Mouse (Mus musculus) spleen, postnatal 4 days (tissue): ENCODE data around the gene BC052040.

Experiments used
- DNase-seq, 2 experiments: peaks; one replicate each; pipeline ENCODE4 v3.0.0; 2022; ENCODE audit warnings: low spot score in 2 of 2

Gene BC052040

DNA sequence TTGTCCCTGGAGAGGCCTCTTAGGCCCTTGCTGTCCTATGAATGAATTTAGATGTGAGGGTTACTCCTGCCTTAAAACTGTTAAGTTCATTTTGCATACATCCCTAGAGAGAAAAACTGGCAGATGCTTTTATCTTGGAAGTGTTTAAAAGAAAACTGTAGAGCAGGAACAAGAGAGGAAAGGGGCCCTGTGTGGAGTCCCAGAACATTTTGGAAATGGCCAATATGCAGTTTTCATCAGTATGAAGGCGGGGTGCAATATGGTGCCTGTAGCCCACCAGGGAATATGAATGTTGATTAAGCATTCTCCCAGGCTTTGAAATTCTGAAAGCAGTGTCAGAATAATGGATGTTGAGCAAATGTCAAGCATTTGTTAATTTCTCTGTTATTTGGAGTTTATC, 19.8 kb downstream of the BC052040 start:
- no peak for DNase-seq

DNA sequence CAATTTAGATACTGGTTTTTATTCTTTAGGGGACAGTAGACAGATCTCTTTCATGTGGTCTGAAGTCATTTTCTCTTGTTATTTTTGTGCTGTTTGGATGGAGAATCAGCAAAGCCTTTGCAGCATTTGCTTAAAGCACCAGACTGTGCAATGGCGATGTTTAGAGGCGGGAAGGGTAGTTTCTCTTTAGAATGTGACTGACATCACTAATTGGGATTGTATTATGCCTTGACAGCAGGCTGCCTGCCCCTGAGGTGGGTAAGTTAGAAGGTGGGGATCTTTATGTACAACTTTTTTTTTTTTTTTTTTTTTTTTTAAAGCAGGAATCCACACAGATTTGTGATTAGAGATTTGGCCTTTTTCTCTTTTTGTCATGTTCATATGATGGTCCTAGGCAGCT, 20.6 kb downstream of the BC052040 start:
- no peak for DNase-seq

DNA sequence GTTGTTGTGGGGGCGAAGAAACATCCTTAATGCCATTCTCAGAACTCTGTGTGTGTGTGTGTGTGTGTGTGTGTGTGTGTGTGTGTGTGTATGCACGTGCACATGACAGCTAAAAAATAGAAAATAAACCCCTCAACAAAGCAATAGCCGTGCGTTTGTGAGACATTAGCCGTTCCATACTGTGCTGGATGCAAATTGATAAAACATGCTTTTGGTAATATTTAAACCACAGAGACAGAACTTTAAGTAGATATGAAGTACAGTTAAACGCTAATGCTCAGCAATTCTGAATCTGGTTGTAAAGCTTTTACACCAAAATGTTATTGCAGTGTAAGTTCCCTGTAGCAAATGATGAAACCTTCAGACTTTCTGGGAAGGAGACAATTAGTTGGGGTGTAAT, 22.6 kb downstream of the BC052040 start:
- no peak for DNase-seq

- DNase-seq: no peak
Observed at GRCm38 (mm10) chr2:115605829-115606336, 24.4 kb downstream of the BC052040 start.

- DNase-seq: no peak
Observed at GRCm38 (mm10) chr2:115609020-115609419, 27.5 kb downstream of the BC052040 start.

- DNase-seq: no peak
Observed at GRCm38 (mm10) chr2:115610092-115610491, 28.6 kb downstream of the BC052040 start.

GRCm38 (mm10) chr2:115610503-115610902, 29.0 kb downstream of the BC052040 start:
- no peak for DNase-seq

GRCm38 (mm10) chr2:115613830-115614520, 32.5 kb downstream of the BC052040 start:
- no peak for DNase-seq

GRCm38 (mm10) chr2:115628471-115628870, 47.0 kb downstream of the BC052040 start:
- DNase-seq: no peak

GRCm38 (mm10) chr2:115631031-115631434, 49.5 kb downstream of the BC052040 start:
- DNase-seq: no peak

GRCm38 (mm10) chr2:115631826-115632225, 50.3 kb downstream of the BC052040 start:
- no peak for DNase-seq

DNA sequence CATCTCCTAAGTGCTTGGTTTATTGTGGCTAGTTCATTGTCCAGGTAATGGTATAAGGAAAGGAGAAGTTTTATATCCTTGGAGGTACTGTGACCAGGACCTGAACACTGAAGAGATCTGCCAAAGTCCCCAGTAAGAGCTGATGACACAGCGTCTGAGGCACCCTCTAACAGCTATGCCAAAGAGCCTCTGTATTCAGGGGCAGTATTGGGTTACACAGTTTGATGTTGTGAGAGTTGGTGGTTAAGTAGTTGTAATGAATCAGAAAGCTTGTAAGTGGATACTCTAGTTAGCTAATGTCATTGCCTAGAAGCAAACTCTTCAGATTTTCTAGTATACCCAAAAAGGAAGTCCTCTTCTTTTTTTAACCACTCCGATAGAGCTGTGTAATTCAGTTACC, 68.7 kb downstream of the BC052040 start:
- DNase-seq: no peak

- no peak for DNase-seq
Observed at GRCm38 (mm10) chr2:115659712-115660111, 78.2 kb downstream of the BC052040 start.

DNA sequence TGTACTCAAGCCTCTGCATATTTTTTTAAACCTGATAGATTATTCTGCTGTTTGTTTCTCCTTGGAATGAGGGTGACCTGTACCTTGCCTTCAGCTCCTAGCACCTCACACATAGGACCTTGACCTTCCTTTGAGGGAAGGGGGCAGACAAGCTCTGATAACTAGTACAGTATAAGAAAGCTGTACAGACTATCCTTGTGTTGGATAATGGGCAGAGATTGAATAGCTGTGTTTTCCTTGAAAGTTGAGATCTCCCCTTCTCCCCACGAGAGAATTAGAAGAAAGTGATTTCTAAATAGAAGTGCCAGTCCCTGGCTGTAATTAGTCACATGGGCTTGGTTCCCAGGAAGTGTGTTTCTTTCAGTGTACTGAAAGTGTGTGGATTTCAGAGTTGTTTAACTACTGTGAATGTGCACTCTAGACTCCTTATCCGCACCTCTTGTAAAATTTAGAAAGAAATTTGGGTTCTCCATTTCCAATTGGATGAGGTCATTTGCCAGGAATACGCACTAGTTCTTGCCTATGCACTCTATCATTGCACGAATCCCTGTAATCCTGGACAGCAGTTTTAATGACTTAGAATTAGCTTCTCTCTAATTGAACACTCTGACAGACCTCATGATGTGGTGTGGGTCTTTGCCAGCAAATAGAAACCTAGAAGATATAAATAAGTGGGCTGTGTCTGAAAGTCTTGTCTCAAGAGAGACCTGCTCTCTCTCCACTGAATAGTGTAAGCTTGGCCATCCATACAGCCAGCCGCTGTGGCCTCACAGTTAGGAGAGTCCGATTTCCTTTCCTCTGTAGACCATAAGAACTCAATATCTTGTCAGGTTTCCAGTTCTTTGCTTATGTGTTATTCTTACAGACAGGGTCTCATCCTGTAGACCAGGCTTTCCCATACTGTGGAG, 79.0 kb downstream of the BC052040 start:
- DNase-seq: no peak

- no peak for DNase-seq
Observed at GRCm38 (mm10) chr2:115667516-115667915, 86.0 kb downstream of the BC052040 start.

DNA sequence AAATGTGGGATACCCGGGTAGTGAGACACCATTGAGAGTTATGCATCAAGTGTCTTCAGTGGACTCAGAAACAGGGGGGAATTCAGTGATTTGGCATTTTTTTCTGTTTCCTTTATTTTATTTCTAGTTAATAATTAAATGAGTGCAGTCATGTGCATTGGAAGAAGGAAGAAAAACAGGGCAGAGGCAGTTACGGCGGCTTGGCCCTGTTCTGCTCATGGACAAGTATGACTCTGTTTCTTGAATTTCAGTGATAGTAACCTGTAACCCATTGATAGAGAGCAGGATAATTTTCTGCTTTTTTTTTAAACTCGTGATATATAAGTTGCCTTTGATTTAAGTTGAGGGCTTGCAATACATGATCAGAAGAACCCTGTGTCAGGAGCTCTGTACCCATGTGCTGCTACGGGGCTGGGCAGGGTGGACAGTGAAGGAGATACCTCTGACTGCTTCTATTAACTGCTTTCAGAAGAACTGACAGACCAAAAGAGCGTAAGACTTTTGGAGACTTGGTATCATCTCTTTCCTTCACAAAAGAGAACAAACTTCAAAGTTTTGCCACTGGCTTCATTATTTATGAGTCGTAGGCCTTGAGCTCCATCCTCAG, 91.6 kb downstream of the BC052040 start:
- no peak for DNase-seq

DNA sequence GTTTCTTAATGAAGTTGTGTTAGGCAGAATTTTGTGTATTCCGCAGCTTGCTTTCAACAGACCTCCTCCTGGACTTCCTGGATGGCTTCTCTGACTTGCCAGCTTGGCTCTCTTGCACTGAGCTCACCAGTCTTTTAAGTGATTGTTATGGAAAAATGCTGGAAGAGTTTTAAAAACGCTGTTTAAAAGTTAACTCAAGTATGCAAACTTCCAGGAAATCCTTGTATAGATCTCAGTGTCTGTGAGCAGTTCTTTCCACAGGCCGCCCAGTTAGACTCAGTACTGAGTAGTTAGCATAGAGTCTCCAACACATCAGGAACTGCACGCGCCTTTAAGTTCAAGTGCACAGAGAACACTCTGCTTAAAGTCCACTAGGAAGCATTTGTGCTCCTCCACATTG, 97.3 kb downstream of the BC052040 start:
- no peak for DNase-seq

DNA sequence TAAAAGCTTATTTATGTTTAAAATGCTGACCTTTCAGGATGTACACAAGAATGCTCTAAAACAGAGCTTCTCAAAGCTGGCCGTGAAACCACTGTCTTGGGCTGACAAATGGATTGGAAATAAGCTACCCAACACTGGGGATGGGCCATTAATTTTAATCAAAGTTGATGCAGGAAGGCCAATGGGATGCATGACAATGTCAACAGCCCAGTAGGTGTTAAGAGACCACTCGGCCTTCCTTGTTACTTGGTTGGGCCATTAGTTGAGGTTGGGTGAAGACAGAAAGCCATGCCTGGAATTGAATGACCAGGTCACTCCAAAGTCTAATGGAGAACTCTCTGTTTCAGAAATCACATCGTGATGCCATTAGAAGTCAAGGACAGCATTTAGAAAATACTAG, 103.7 kb downstream of the BC052040 start:
- no peak for DNase-seq

GRCm38 (mm10) chr2:115687612-115688011, 106.1 kb downstream of the BC052040 start:
- no peak for DNase-seq

GRCm38 (mm10) chr2:115688282-115688681, 106.8 kb downstream of the BC052040 start:
- no peak for DNase-seq

DNA sequence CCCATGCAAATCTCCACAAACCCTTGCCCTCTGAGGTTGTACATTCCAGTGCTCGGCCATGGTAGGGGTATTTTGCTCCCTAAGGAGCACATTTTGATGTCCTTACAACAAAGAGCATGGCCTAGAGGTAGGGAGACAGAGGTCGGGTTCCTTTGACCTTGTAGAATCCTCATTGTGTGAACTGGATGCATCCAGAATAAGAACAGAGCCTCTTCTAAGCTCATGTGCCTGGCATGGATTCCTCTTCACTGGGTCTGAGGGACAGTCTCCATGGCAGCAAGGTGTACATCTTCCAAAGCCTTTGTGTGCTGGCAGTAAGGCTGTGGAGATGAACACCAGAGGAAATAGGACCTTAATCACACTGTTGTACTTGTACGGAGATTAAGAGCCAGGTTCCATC, 112.3 kb downstream of the BC052040 start:
- no peak for DNase-seq

GRCm38 (mm10) chr2:115694386-115694785, 112.9 kb downstream of the BC052040 start:
- DNase-seq: no peak
